Mouse (Mus musculus): ENCODE data around the gene Olfr875.

GRCm38 (mm10) chr9:37762541-37762940 is 9.1 kb upstream of the Olfr875 start:
- TF ChIP-seq POLR2A (IDR thresholded peaks at IDR 0.05; ENCODE audit: borderline replicate concordance, extremely low read depth, insufficient read depth, insufficient read length, poor library complexity, severe bottlenecking) (no peak), CTCF (IDR thresholded peaks at IDR 0.05; ENCODE audit: borderline replicate concordance, extremely low read depth, insufficient read depth, insufficient read length) (peak; percentile 17; the same call in 1 of the 2 replicates)
